Mouse (Mus musculus): ENCODE data around the gene Kctd11.
A peak's percentile ranks its signal among the peaks of the same experiment; 100 is the strongest.
"Not testable (repeated sequence)": the region's sequence is repeated elsewhere in the genome, so short reads cannot be mapped to it uniquely, and the experiment has no call there.

The Kctd11 gene

GRCm38 (mm10) chr11:69880853-69881603 is at the start of gene Kctd11:
Kctd11 (minus strand) TSS chr11:69881406.
- DNase-seq (ENCODE audit: low spot score in 2 of 2): peak; percentile 90 to 93

GRCm38 (mm10) chr11:69930176-69930575 is 49.0 kb upstream of the Kctd11 start:
- DNase-seq (ENCODE audit: low spot score in 2 of 2): not testable (repeated sequence)

DNA sequence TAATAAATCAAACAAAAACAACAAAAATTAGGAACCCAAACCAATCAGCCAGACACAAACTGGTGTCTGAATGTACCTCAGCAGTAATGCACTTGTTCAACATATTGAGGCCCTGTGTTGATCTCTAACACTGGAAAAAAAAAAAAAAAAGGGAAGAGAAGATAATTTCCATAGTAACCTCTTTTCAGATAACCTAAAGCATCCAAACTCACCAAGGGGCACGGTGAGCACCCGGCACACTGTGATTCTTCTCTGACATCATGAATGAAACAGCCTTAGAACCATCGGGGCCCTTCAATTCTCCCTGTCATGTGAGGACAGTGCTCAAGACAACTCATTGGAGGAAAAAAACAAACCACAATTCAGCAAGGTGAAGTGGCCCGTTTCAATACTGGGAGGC is 48.5 kb upstream of the Kctd11 start:
- no peak for DNase-seq (ENCODE audit: low spot score in 2 of 2)

- no peak for DNase-seq (ENCODE audit: low spot score in 2 of 2)
Measured at GRCm38 (mm10) chr11:69927501-69927900, 46.3 kb upstream of the Kctd11 start.

DNA sequence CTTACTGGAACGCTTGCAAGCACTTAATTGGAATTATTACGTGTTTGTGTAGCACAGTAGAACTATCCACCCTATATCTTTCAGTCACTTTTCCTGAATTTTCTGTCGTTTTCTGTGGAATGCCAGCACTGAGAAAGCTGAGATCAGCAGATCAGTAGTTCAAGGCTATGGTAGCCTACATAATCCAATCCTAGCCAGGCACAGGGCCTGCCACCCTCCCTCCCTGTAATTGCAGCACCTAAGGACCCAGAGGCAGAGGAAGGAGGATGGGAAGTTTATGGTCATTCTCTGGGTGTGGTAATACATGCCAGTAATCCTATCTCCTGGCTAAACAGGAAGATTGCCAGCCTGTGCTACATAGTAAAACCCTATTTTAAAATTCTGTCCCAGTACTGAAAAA is 41.6 kb upstream of the Kctd11 start:
- DNase-seq (ENCODE audit: low spot score in 2 of 2): no peak

DNA sequence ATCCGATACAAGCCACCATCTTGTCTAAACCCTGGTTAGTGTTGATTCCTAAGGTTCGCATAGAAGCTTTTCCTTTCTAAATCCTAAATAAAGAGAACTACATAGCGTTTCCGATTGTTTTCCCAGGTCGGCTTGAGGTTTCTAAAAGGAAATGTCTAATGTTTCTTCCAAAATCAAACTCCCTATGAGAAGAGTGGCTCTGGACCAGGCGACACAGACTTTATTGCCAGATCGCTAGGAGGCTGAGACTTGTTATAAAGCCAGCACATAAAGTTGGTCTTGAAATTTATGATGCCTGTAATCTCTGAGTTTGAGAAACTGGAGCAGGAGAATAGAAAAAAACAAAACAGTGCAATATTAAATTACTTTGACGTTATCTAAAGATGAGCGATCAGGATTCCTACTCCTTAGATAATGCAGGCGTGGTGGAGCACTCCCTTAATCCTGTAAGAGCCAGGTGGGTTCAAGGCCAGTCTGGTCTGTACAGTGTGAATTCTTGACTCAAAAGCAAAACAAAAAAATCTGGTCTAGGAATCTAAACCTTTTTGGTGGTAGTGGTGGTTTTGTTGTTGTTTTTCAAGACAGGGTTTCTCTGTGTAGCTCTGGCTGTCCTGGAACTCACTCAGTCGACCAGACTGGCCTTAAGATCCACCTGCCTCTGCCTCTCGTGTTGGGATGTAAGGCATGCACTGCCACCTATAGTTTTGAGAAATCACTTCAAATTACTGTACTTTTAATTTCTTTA is 41.0 kb upstream of the Kctd11 start:
- no peak for DNase-seq (ENCODE audit: low spot score in 2 of 2)

- peak; percentile 100 for DNase-seq (ENCODE audit: low spot score in 2 of 2)
Measured at GRCm38 (mm10) chr11:69921114-69922011, 40.2 kb upstream of the Kctd11 start, which contains the start of gene Eif5a. Eif5a (minus strand) TSS chr11:69921958.

- peak in 1 of 2 experiments; percentile 27 for DNase-seq (ENCODE audit: low spot score in 2 of 2)
Measured at GRCm38 (mm10) chr11:69920266-69921031, 39.2 kb upstream of the Kctd11 start.

- DNase-seq (ENCODE audit: low spot score in 2 of 2): peak; percentile 88 to 91
Measured at GRCm38 (mm10) chr11:69919661-69920265, 38.6 kb upstream of the Kctd11 start.

GRCm38 (mm10) chr11:69919053-69919452 is 37.8 kb upstream of the Kctd11 start:
- DNase-seq (ENCODE audit: low spot score in 2 of 2): no peak

DNA sequence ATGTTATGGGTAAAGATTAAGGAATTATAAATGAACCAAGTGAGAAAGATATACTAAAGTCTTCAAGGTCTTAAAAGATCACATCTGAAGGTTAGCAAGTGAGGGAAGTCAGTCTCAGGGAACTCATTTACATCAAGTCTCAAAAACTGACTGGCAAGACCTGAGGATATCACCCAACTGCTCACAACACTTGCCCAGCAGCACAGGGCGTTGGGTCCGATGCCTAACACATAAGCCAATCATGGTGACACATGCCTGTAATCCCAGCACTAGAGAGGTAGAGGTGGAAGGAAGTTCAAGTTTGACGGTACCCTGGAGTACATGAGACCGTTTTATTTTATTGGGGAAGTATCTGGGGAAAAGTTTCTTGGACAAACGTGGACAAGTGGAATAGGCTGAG is 36.9 kb upstream of the Kctd11 start:
- no peak for DNase-seq (ENCODE audit: low spot score in 2 of 2)

- DNase-seq (ENCODE audit: low spot score in 2 of 2): no peak
Measured at GRCm38 (mm10) chr11:69917379-69917948, 36.3 kb upstream of the Kctd11 start.

- not testable (repeated sequence) for DNase-seq (ENCODE audit: low spot score in 2 of 2)
Measured at GRCm38 (mm10) chr11:69916652-69917378, 35.6 kb upstream of the Kctd11 start.

DNA sequence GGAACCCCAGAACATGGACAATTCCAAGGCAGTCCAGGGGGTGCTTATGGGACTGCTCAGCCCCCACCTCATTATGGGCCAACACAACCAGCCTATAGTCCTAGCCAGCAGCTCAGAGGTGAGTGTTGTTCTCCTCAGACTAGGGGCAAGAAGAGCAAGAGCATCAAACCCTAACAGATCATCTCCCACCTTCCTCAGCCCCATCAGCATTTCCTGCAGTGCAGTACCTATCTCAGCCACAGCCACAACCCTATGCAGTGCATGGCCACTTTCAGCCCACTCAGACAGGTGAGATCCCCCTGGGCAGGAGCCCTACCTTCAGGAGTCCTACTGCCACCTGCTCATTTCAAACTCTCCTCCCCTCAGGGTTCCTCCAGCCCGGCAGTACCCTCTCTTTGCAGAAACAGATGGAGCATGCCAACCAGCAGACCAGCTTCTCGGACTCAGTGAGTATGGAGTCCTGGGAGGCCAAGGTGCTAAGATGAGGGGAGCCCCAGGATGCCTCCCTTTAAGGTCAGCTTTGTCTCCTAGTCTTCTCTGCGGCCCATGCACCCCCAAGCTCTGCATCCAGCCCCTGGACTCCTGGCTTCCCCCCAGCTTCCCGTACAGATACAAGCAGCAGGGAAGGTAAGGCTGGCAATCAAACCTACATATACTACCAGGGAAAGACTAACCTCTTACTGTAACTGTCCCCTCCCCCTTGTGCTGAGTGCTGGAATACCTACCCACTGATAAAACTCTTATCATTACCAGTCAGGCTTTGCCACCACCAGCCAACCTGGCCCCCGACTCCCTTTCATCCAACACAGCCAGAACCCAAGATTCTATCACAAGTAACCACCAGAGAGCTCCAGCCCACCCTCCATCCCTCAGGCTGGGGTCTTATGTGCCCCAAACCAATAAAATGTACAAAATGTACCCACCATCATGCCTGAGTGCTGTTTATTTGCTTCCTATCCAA is 34.7 kb upstream of the Kctd11 start:
- peak; percentile 41 to 73 for DNase-seq (ENCODE audit: low spot score in 2 of 2)

GRCm38 (mm10) chr11:69914917-69915430 is 33.8 kb upstream of the Kctd11 start:
- DNase-seq (ENCODE audit: low spot score in 2 of 2): no peak

DNA sequence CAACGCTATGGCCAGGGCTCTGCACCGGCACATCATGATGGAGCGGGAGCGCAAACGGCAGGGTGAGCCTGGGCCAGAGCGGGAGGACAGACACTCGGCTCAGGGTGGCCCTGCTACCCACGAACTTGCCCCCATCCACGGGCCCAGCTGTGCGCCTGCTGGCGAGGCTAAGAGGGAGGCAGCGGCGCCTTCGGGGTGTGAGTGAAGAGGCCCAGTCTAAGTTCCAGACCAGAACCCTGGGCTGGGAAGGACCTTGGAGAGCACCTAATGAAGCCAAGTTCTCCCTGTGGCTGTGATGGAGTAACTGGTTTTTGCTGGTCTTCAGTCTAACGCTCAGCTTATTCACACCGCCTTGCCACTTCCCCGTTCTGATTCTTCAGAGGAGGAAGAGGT is 33.2 kb upstream of the Kctd11 start:
- peak in 1 of 2 experiments; percentile 28 for DNase-seq (ENCODE audit: low spot score in 2 of 2)

DNA sequence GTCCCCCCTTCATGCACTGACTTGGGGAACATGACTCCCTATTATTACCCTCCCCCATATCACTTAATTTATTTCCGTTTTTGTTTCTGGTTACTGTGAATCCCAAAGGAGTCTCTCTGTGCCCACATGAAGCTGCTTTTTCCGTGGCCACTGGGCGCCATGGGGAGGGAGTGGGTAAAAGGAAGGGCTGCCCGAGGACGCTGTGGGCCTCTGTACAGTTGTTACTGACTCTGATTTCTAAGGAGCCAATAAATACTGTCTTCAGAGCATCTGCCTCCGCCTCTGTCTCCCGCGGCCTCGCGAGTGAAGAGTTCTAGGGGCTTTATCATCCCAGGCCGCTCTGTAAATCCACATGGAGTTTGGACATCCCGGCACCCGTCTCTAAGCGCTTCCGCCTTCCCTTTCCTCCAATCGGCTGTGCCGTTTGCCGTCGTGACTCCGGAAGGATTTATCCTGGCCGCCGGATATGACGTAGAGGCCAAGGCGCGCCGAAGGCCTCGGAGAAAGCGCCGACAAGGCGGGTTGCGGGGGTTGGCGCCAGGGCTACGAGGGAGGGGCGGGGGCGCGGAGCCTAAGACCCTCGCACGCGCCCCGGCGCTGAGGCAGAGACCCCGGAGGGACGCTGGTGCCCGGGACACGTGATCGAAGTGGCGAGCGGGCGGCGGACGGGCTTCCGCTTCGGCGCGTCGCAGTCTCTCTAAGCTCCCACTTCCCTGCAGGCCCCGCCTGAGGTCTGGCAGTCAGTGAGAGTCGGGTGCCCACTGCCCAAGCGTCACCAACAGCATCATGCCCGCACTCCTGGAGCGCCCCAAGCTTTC is 32.6 kb upstream of the Kctd11 start, which contains the start of gene Gps2:
TSS of gene Gps2 (plus strand) at position 335 of the 818 bp plus-strand sequence.
- peak; percentile 90 to 91 for DNase-seq (ENCODE audit: low spot score in 2 of 2)
